Mouse (Mus musculus): ENCODE data around the gene Upf2. TPM values are rescaled to one million over a fixed set of nuclear protein-coding genes. Genes with fewer than 3 reads are reported as not detected.
"Not testable (repeated sequence)": the region's sequence is repeated elsewhere in the genome, so short reads cannot be mapped to it uniquely, and the experiment has no call there.

The Upf2 gene
- polyA plus RNA-seq, 1 experiment from 2014 or later, result 14.0 TPM

DNA sequence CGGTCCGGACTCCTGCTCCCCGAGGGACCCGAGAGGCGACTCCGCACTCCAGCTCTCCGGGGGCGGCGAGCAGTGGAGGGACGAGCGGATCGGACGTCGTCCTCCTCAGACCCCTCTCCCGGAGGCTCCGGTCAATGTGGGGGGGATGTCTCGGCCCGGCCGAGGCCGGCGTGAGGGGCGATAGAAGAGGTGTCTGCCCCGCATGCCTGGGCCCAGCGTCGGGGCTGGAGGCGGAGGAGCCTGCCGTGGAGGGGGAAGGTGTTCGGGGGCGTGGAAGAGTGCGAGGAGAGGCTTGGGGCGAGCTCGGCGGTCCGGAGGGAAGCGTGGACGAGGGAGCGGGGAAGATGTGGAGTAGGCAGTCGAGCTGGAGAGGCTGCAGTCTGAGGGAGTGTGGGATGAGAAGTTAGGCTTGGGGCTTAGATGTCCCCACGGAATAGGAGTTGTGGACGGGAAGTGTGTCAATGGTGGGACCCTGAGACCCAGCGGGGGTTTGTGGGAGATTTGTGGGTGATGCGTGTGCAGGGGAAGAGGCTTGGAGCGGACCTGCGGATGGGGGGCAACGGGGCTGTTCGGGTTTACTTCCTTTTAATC is 447 bp downstream of the Upf2 start:
- Histone ChIP-seq H3K27ac (peak overlapping the region; percentile 89), H3K27me3 (no peaks in the 10 kb centered on the region), H3K9me3 (no peaks in the 10 kb centered on the region), H3K4me1 (peaks cover 14% of the 10 kb centered on the region), H3K9ac (peak overlapping the region; percentile 92), H3K4me3 (replicated peaks) (peak overlapping the region; percentile 93), H3K36me3 (replicated peaks) (0 out of 2 replicates have a peak, but pooled peaks cover 2% of the 10 kb centered on the region), H3K4me2 (peak overlapping the region; percentile 89)
- under 1% methylated on average over 46 of the region's 46 CpGs for WGBS
- no peak for ATAC-seq (ENCODE audit: low FRiP score)

GRCm38 (mm10) chr2:5957705-5958104 is 6.4 kb downstream of the Upf2 start:
- peaks cover 39% of the 10 kb centered on the region for H3K36me3 ChIP-seq (replicated peaks)
- H3K4me2 ChIP-seq, result no peak overlapping the region
- 95% methylated on average over 9 of the region's 9 CpGs for WGBS
- H3K27me3 ChIP-seq, result no peaks in the 10 kb centered on the region
- H3K4me3 ChIP-seq (replicated peaks), result no peak overlapping the region
- ATAC-seq (ENCODE audit: low FRiP score), result no peak
- no peak overlapping the region for H3K9ac ChIP-seq
- H3K4me1 ChIP-seq, result peaks cover under 1% of the 10 kb centered on the region; the same call in 1 of the 2 replicates
- no peak overlapping the region for H3K27ac ChIP-seq
- no peaks in the 10 kb centered on the region for H3K9me3 ChIP-seq

GRCm38 (mm10) chr2:5962265-5962664 is 11.0 kb downstream of the Upf2 start:
- ATAC-seq (ENCODE audit: low FRiP score), result peak; percentile 81; the same call in 1 of the 2 replicates
- H3K27me3 ChIP-seq, result no peaks in the 10 kb centered on the region
- 50% methylated on average over 2 of the region's 2 CpGs for WGBS

DNA sequence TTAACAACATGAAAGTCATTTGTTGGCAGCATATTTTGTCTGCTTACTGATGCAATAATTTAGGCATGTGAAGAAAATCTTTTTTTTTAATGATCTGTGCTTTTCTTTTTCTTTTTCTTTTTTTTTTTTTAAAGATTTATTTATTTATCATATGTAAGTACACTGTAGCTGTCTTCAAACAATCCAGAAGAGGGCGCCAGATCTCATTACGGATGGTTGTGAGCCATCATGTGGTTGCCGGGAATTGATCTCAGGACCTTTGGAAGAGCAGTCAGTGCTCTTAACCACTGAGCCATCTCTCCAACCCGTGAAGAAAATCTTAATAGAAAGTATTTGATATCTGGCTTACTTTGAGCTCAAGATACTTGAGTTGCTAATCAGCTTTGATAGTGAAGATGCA is 12.5 kb downstream of the Upf2 start:
- not testable (repeated sequence) for H3K4me3 ChIP-seq (replicated peaks); H3K27me3 ChIP-seq; H3K4me2 ChIP-seq; H3K9ac ChIP-seq; H3K27ac ChIP-seq; ATAC-seq (ENCODE audit: low FRiP score); H3K4me1 ChIP-seq; H3K9me3 ChIP-seq
- 90% methylated on average over 4 of the region's 4 CpGs for WGBS
- peaks cover 40% of the 10 kb centered on the region for H3K36me3 ChIP-seq (replicated peaks)

More at GRCm38 (mm10) chr2:5962265-5962664, 11.0 kb downstream of the Upf2 start:
- Histone ChIP-seq H3K4me3 (replicated peaks) (no peak overlapping the region), H3K4me2 (no peak overlapping the region), H3K9ac (no peak overlapping the region), H3K4me1 (no peaks in the 10 kb centered on the region), H3K9me3 (no peaks in the 10 kb centered on the region), H3K27ac (no peak overlapping the region), H3K36me3 (replicated peaks) (peaks cover 54% of the 10 kb centered on the region)

DNA sequence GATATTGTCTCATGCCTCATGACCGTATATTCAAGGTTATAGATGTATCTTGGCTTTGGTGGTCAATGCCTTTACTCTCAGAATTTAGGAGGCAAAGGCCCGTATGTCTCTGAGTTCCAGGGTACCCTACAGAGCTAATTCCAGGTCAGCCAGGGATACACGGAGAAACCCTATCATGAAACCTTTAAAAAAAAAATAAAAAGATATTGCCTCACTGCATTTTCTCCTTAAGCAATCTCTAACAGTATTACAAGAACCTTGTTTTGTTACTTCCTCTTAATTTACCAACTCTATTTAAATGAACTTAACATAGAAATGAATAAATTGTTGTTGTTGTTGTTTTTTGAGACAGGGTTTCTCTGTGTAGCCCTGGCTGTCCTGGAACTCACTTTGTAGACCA is 14.7 kb downstream of the Upf2 start:
- no peaks in the 10 kb centered on the region for H3K27me3 ChIP-seq
- no peaks in the 10 kb centered on the region for H3K4me1 ChIP-seq
- H3K9ac ChIP-seq, result no peak overlapping the region
- no peaks in the 10 kb centered on the region for H3K9me3 ChIP-seq
- no peak overlapping the region for H3K4me3 ChIP-seq (replicated peaks)
- no peak overlapping the region for H3K27ac ChIP-seq
- ATAC-seq (ENCODE audit: low FRiP score), result no peak
- 97% methylated on average over 3 of the region's 3 CpGs for WGBS
- no peak overlapping the region for H3K4me2 ChIP-seq
- H3K36me3 ChIP-seq (replicated peaks), result peaks cover 29% of the 10 kb centered on the region

DNA sequence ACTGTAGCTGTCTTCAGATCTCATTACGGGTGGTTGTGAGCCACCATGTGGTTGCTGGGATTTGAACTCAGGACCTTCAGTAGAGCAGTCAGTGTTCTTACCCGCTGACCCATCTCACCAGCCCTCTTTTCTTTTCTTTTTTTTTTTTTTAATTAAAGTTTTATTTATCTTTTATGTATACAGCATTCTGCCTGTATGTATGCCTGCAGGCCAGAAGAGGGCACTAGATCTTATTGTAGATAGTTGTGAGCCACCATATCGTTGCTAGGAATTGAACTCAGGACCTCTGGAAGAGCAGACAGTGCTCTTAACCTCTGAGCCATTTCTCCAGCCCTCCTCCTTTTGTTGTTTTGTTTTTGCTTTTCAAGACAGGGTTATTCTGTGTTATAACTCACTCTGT is 19.4 kb downstream of the Upf2 start:
- peaks cover 19% of the 10 kb centered on the region for H3K36me3 ChIP-seq (replicated peaks)
- H3K4me1 ChIP-seq; ATAC-seq (ENCODE audit: low FRiP score); H3K27ac ChIP-seq; H3K9me3 ChIP-seq; H3K4me3 ChIP-seq (replicated peaks); H3K27me3 ChIP-seq; H3K4me2 ChIP-seq; H3K9ac ChIP-seq: not testable (repeated sequence)
- WGBS, result 96% methylated on average over 3 of the region's 3 CpGs

DNA sequence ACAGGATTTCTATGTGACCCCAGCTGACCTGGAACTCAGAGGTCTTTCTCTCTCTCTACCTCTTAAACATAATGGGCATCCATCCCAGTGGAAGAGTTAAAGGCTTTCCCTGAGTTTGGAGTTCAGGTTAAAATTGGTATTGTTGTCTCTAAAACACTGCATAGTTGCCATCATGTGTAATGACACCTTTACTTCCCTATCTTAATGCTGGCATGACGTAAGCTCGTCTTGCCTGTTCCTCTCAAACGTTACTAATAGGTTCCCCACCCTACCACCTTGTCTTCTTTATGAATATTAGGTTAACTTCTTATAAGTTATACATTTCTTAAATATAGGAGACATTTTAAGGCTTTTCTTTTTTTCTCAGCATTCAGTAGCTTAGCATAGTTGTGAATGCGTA is 26.3 kb downstream of the Upf2 start:
- H3K27me3 ChIP-seq, result no peaks in the 10 kb centered on the region
- H3K4me2 ChIP-seq, result no peak overlapping the region
- H3K4me1 ChIP-seq, result no peaks in the 10 kb centered on the region
- no peak overlapping the region for H3K27ac ChIP-seq
- H3K36me3 ChIP-seq (replicated peaks), result peaks cover 35% of the 10 kb centered on the region
- H3K4me3 ChIP-seq (replicated peaks), result no peak overlapping the region
- no peak for ATAC-seq (ENCODE audit: low FRiP score)
- WGBS, result 93% methylated on average over 4 of the region's 4 CpGs
- no peak overlapping the region for H3K9ac ChIP-seq
- no peaks in the 10 kb centered on the region for H3K9me3 ChIP-seq

DNA sequence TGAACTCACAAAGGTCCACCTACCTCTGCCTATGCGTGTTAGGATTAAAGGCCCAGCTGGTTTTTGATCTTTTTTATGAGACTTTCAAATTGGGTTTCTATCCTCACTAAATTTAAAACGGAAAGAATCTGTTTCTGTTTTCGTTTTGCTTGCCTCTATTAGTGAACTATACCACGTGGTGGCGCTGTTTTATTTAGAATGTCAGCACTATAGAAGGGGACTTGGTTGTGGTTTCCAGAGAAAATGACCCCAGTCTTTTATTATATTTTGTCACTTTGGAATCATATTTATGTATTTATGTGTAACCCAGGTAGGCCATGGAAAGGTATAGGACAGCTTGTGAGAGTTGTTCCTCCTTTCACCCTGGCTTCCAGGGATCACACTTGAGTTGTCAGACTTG is 44.3 kb downstream of the Upf2 start:
- WGBS, result 22% methylated on average over 5 of the region's 5 CpGs
- no peak for ATAC-seq (ENCODE audit: low FRiP score)
- no peak overlapping the region for H3K4me2 ChIP-seq
- no peak overlapping the region for H3K4me3 ChIP-seq (replicated peaks)
- no peaks in the 10 kb centered on the region for H3K9me3 ChIP-seq
- H3K27me3 ChIP-seq, result no peaks in the 10 kb centered on the region
- H3K4me1 ChIP-seq, result no peaks in the 10 kb centered on the region
- H3K36me3 ChIP-seq (replicated peaks), result peaks cover 14% of the 10 kb centered on the region
- H3K9ac ChIP-seq, result no peak overlapping the region
- H3K27ac ChIP-seq, result no peak overlapping the region

GRCm38 (mm10) chr2:6003949-6004348 is 52.7 kb downstream of the Upf2 start:
- 91% methylated on average over 3 of the region's 3 CpGs for WGBS
- Histone ChIP-seq H3K4me3 (replicated peaks) (no peak overlapping the region), H3K4me2 (no peak overlapping the region), H3K9ac (no peak overlapping the region), H3K9me3 (no peaks in the 10 kb centered on the region), H3K27me3 (no peaks in the 10 kb centered on the region), H3K27ac (no peak overlapping the region), H3K4me1 (no peaks in the 10 kb centered on the region), H3K36me3 (replicated peaks) (peaks cover 8% of the 10 kb centered on the region)
- no peak for ATAC-seq (ENCODE audit: low FRiP score)

- no peaks in the 10 kb centered on the region for H3K4me1 ChIP-seq
- H3K27ac ChIP-seq, result no peak overlapping the region
- no peaks in the 10 kb centered on the region for H3K27me3 ChIP-seq
- 89% methylated on average over 5 of the region's 5 CpGs for WGBS
- H3K9me3 ChIP-seq, result no peaks in the 10 kb centered on the region
- ATAC-seq (ENCODE audit: low FRiP score), result no peak
- no peak overlapping the region for H3K4me3 ChIP-seq (replicated peaks)
- no peak overlapping the region for H3K9ac ChIP-seq
- H3K36me3 ChIP-seq (replicated peaks), result peaks cover 13% of the 10 kb centered on the region
- no peak overlapping the region for H3K4me2 ChIP-seq
Measured at GRCm38 (mm10) chr2:6014532-6014931, 63.3 kb downstream of the Upf2 start.

- not testable (repeated sequence) for H3K4me1 ChIP-seq; ATAC-seq (ENCODE audit: low FRiP score); H3K9me3 ChIP-seq; H3K27me3 ChIP-seq; H3K9ac ChIP-seq; H3K4me2 ChIP-seq; H3K4me3 ChIP-seq (replicated peaks); H3K27ac ChIP-seq
- peaks cover 13% of the 10 kb centered on the region for H3K36me3 ChIP-seq (replicated peaks)
- 90% methylated on average over 6 of the region's 6 CpGs for WGBS
Measured at GRCm38 (mm10) chr2:6015182-6015581, 63.9 kb downstream of the Upf2 start.

DNA sequence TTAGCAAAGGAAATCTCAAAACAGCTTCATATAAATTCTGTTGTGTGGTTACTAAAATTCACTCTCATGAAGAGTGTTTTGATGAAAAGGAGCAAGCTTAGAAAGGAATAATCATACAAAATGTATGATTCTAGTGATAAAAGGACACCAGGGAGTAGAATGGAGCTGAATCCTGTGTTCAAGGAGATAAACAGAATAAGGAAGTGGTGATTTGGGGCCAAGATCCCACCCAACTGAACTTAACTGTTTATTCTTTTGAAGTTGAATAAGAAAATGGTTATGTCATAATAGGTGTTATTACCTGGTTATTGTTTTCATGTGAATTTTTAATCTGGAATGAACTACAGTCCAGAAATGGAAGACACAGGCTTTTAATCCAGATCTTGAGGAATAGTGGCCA is 69.3 kb downstream of the Upf2 start:
- Histone ChIP-seq H3K4me3 (replicated peaks) (no peak overlapping the region), H3K27me3 (no peaks in the 10 kb centered on the region), H3K4me2 (no peak overlapping the region), H3K9ac (no peak overlapping the region), H3K9me3 (no peaks in the 10 kb centered on the region), H3K36me3 (replicated peaks) (peaks cover 20% of the 10 kb centered on the region), H3K4me1 (no peaks in the 10 kb centered on the region), H3K27ac (no peak overlapping the region)
- no peak for ATAC-seq (ENCODE audit: low FRiP score)

- no peak overlapping the region for H3K27ac ChIP-seq
- no peaks in the 10 kb centered on the region for H3K9me3 ChIP-seq
- H3K9ac ChIP-seq, result no peak overlapping the region
- no peak for ATAC-seq (ENCODE audit: low FRiP score)
- H3K27me3 ChIP-seq, result no peaks in the 10 kb centered on the region
- 86% methylated on average over 1 of the region's 1 CpGs for WGBS
- H3K4me2 ChIP-seq, result no peak overlapping the region
- H3K36me3 ChIP-seq (replicated peaks), result peaks cover 12% of the 10 kb centered on the region; the same call in 1 of the 2 replicates
- no peaks in the 10 kb centered on the region for H3K4me1 ChIP-seq
- H3K4me3 ChIP-seq (replicated peaks), result no peak overlapping the region
Measured at GRCm38 (mm10) chr2:6042644-6043043, 91.4 kb downstream of the Upf2 start.

Data from forebrain, embryonic 12.5 days (tissue).